Mouse (Mus musculus): Measurements from ENCODE around the gene Scgb1c1.

DNA sequence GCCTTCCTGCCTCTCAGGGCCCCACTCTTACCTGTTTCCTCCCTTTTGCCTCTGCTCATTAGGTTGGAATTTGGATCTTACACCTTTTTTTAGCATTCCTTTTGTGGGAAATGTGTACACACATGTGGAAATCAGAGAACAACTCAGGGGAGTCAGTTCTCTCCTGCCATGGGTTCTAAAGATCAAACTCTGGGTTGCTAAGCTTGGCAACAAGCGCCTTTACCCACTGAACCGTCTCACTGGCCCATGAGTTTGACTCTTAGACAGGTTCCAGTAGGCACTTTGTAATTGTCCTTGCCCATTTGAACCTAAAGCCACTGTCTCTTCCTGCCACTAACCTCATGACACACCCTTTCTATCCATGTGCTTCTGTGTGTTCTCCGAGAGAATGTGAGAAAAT is 49.3 kb downstream of the Scgb1c1 start:
- TF ChIP-seq TAL1 (IDR thresholded peaks at IDR 0.05; ENCODE audit: low read length) = no peak
- no peak for TF ChIP-seq GATA1 (IDR thresholded peaks at IDR 0.05; ENCODE audit: low read length)
